Mouse (Mus musculus) spleen, adult 2 months (tissue): ENCODE results near the gene Unc5a.

Experiments
- CTCF ChIP-seq: fragments of 200-500 bp; IDR thresholded peaks from 2 replicates; pipeline ENCODE4 v1.5.1; 2011; ENCODE audit warnings: mild to moderate bottlenecking, inconsistent platforms; ENCODE audit not compliant: insufficient read depth, insufficient read length, insufficient replicate concordance; ENCODE audit errors: extremely low read depth
- POLR2A ChIP-seq: fragments of 200-500 bp; IDR thresholded peaks from 2 replicates; pipeline ENCODE4 v1.6.1; 2011; ENCODE audit warnings: low read depth, low read length, inconsistent platforms

DNA sequence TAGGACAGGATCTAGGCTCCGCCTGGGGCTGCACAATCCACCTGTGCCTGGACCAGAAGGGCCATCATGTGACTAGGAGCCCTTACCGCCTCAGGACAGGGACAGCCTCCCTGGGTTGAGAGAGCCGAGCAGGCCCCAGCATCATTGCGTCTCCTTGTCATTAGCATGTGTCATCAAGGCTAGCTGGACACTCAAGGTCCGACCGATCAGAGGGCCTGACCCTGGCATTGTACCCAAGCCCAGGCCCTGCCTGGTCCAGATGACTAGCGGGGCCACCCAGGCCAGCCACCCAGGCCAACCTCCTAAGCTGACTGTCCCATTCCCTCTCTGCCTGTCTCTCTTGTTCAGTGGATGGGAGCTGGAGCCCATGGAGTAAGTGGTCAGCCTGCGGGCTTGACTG is 48.4 kb downstream of the Unc5a start:
- TF ChIP-seq CTCF (no peak), POLR2A (no peak)
